Mouse (Mus musculus) limb, embryonic 15.5 days (tissue): ENCODE results near the gene 4933415A04Rik. TPM values are rescaled to one million over a fixed set of nuclear protein-coding genes. Genes with fewer than 3 reads are reported as not detected.

Experiments used
- ATAC-seq: fragments of 200-750 bp; cut with Nextera tagmentation; 2 replicates; pipeline ENCODE4 v1.8.0; 2017; ENCODE audit warnings: low read depth, moderate TSS enrichment; ENCODE audit not compliant: insufficient number of reproducible peaks, low FRiP score, low TSS enrichment
- H3K27ac ChIP-seq: fragments of 300-500 bp; sonication (generic); 2 replicates; pipeline ENCODE4 v1.5.1; 2015; ENCODE audit warnings: moderate library complexity, mild to moderate bottlenecking, inconsistent platforms
- H3K27me3 ChIP-seq: fragments of 300-500 bp; sonication (generic); 2 replicates; pipeline ENCODE4 v1.6.1; 2015; ENCODE audit warnings: inconsistent platforms
- H3K36me3 ChIP-seq: fragments of 300-500 bp; sonication (generic); 2 replicates; pipeline ENCODE4 v1.6.1; 2015; ENCODE audit warnings: inconsistent platforms
- H3K4me1 ChIP-seq: fragments of 300-500 bp; sonication (generic); 2 replicates; pipeline ENCODE4 v1.6.1; 2015; ENCODE audit warnings: inconsistent platforms
- H3K4me2 ChIP-seq: fragments of 300-500 bp; sonication (generic); 2 replicates; pipeline ENCODE4 v1.6.1; 2015; ENCODE audit warnings: mild to moderate bottlenecking, inconsistent platforms
- H3K4me3 ChIP-seq: fragments of 300-500 bp; sonication (generic); 2 replicates; pipeline ENCODE4 v1.5.1; 2015; ENCODE audit warnings: mild to moderate bottlenecking, inconsistent platforms
- H3K9ac ChIP-seq: fragments of 300-500 bp; sonication (generic); 2 replicates; pipeline ENCODE4 v1.6.1; 2015; ENCODE audit warnings: inconsistent platforms
- H3K9me3 ChIP-seq: fragments of 300-500 bp; sonication (generic); 2 replicates; pipeline ENCODE4 v1.6.1; 2016; ENCODE audit warnings: inconsistent platforms
- WGBS: fragments of 180-500 bp; shearing (Covaris S2); methylation state at CpG from one replicate; pipeline ENCODE4 v1.1.7; 2015; 5-methylcytosine and 5-hydroxymethylcytosine counted together
- polyA plus RNA-seq: library from polyadenylated mRNA; unstranded; fragments of >200 nt; fragmentation: Nextera tagmentation; extraction: Ambion mirVana; gene quantifications from 2 replicates; pipeline ENCODE4 v1.2.1, GENCODE M21; 2015

4933415A04Rik gene
- polyA plus RNA-seq, 1 experiment from 2014 or later: 2.2 TPM

- Histone ChIP-seq H3K36me3 (peaks cover 8% of the 10 kb centered on the region; the same call in 1 of the 2 replicates), H3K9me3 (no peaks in the 10 kb centered on the region), H3K4me1 (peaks cover 18% of the 10 kb centered on the region), H3K27ac (no peak overlapping the region), H3K4me3 (no peak overlapping the region), H3K9ac (no peak overlapping the region), H3K27me3 (no peaks in the 10 kb centered on the region), H3K4me2 (no peak overlapping the region)
- 81% methylated on average over 6 of the region's 6 CpGs for WGBS
- ATAC-seq: no peak
Observed at GRCm38 (mm10) chr11:43552675-43553074, 34.2 kb upstream of the 4933415A04Rik start.

GRCm38 (mm10) chr11:43556538-43556937, 30.3 kb upstream of the 4933415A04Rik start:
- Histone ChIP-seq H3K9me3 (no peaks in the 10 kb centered on the region), H3K9ac (no peak overlapping the region), H3K27ac (no peak overlapping the region), H3K4me2 (no peak overlapping the region), H3K4me1 (no peaks in the 10 kb centered on the region), H3K4me3 (no peak overlapping the region), H3K36me3 (peaks cover 22% of the 10 kb centered on the region), H3K27me3 (no peaks in the 10 kb centered on the region)
- 86% methylated on average over 11 of the region's 11 CpGs for WGBS
- ATAC-seq: no peak

- Histone ChIP-seq H3K27ac (no peak overlapping the region), H3K9me3 (no peaks in the 10 kb centered on the region), H3K4me1 (0 out of 2 replicates have a peak, but pooled peaks cover 3% of the 10 kb centered on the region), H3K36me3 (peaks cover 22% of the 10 kb centered on the region), H3K27me3 (no peaks in the 10 kb centered on the region), H3K9ac (no peak overlapping the region), H3K4me3 (no peak overlapping the region), H3K4me2 (no peak overlapping the region)
- ATAC-seq: no peak
- WGBS: 33% methylated on average over 6 of the region's 6 CpGs
Observed at GRCm38 (mm10) chr11:43559515-43560292, 27.1 kb upstream of the 4933415A04Rik start.

- ATAC-seq: no peak
- H3K27me3 ChIP-seq: no peaks in the 10 kb centered on the region
- WGBS: 60% methylated on average over 10 of the region's 10 CpGs
- no peak overlapping the region for H3K4me3 ChIP-seq
- peak overlapping the region; percentile 4; the same call in 1 of the 2 replicates for H3K27ac ChIP-seq
- no peak overlapping the region for H3K9ac ChIP-seq
- H3K9me3 ChIP-seq: no peaks in the 10 kb centered on the region
- H3K36me3 ChIP-seq: peaks cover 3% of the 10 kb centered on the region; the same call in 1 of the 2 replicates
- H3K4me2 ChIP-seq: no peak overlapping the region
- H3K4me1 ChIP-seq: peaks cover 22% of the 10 kb centered on the region
Observed at GRCm38 (mm10) chr11:43563654-43564244, 23.1 kb upstream of the 4933415A04Rik start.

- no peak overlapping the region for H3K4me2 ChIP-seq
- no peak overlapping the region for H3K4me3 ChIP-seq
- no peak overlapping the region for H3K27ac ChIP-seq
- no peaks in the 10 kb centered on the region for H3K36me3 ChIP-seq
- ATAC-seq: no peak
- no peak overlapping the region for H3K9ac ChIP-seq
- H3K9me3 ChIP-seq: no peaks in the 10 kb centered on the region
- 34% methylated on average over 2 of the region's 2 CpGs for WGBS
- peaks cover 31% of the 10 kb centered on the region for H3K4me1 ChIP-seq
- H3K27me3 ChIP-seq: no peaks in the 10 kb centered on the region
Observed at GRCm38 (mm10) chr11:43565414-43565813, 21.4 kb upstream of the 4933415A04Rik start.

GRCm38 (mm10) chr11:43565852-43566251, 21.0 kb upstream of the 4933415A04Rik start:
- Histone ChIP-seq H3K27ac (no peak overlapping the region; the same call in 1 of the 2 replicates), H3K9ac (no peak overlapping the region), H3K4me1 (peaks cover 31% of the 10 kb centered on the region), H3K27me3 (no peaks in the 10 kb centered on the region), H3K9me3 (no peaks in the 10 kb centered on the region), H3K36me3 (no peaks in the 10 kb centered on the region), H3K4me3 (no peak overlapping the region), H3K4me2 (no peak overlapping the region)
- no peak for ATAC-seq
- WGBS: 8% methylated on average over 8 of the region's 8 CpGs

- Histone ChIP-seq H3K36me3 (no peaks in the 10 kb centered on the region), H3K9ac (no peak overlapping the region), H3K4me2 (no peak overlapping the region), H3K27me3 (no peaks in the 10 kb centered on the region), H3K4me1 (peaks cover 31% of the 10 kb centered on the region), H3K4me3 (no peak overlapping the region), H3K27ac (0 out of 2 replicates have a peak overlapping the region, but pooled peaks have one; percentile 22), H3K9me3 (no peaks in the 10 kb centered on the region)
- 63% methylated on average over 5 of the region's 5 CpGs for WGBS
- no peak for ATAC-seq
Observed at GRCm38 (mm10) chr11:43566696-43567095, 20.1 kb upstream of the 4933415A04Rik start.

GRCm38 (mm10) chr11:43568263-43568662, 18.6 kb upstream of the 4933415A04Rik start:
- Histone ChIP-seq H3K4me1 (peaks cover 34% of the 10 kb centered on the region), H3K27me3 (no peaks in the 10 kb centered on the region), H3K9me3 (no peaks in the 10 kb centered on the region), H3K27ac (no peak overlapping the region), H3K9ac (no peak overlapping the region), H3K4me3 (no peak overlapping the region), H3K4me2 (no peak overlapping the region), H3K36me3 (no peaks in the 10 kb centered on the region)
- WGBS: 67% methylated on average over 5 of the region's 5 CpGs
- ATAC-seq: no peak

- Histone ChIP-seq H3K27ac (peak overlapping the region; percentile 22), H3K9ac (no peak overlapping the region), H3K27me3 (no peaks in the 10 kb centered on the region), H3K4me2 (no peak overlapping the region), H3K4me3 (no peak overlapping the region), H3K4me1 (peaks cover 31% of the 10 kb centered on the region), H3K36me3 (no peaks in the 10 kb centered on the region), H3K9me3 (no peaks in the 10 kb centered on the region)
- WGBS: 76% methylated on average over 5 of the region's 5 CpGs
- no peak for ATAC-seq
Observed at GRCm38 (mm10) chr11:43569188-43569587, 17.7 kb upstream of the 4933415A04Rik start.

GRCm38 (mm10) chr11:43569595-43569994, 17.2 kb upstream of the 4933415A04Rik start:
- no peak overlapping the region for H3K9ac ChIP-seq
- no peaks in the 10 kb centered on the region for H3K36me3 ChIP-seq
- WGBS: 67% methylated on average over 11 of the region's 11 CpGs
- H3K27me3 ChIP-seq: no peaks in the 10 kb centered on the region
- peaks cover 31% of the 10 kb centered on the region for H3K4me1 ChIP-seq
- no peak overlapping the region for H3K4me2 ChIP-seq
- H3K4me3 ChIP-seq: no peak overlapping the region
- H3K9me3 ChIP-seq: no peaks in the 10 kb centered on the region
- H3K27ac ChIP-seq: peak overlapping the region; percentile 22
- ATAC-seq: no peak

- Histone ChIP-seq H3K27ac (no peak overlapping the region; the same call in 1 of the 2 replicates), H3K27me3 (no peaks in the 10 kb centered on the region), H3K9ac (no peak overlapping the region), H3K9me3 (no peaks in the 10 kb centered on the region), H3K4me1 (0 out of 2 replicates have a peak, but pooled peaks cover 4% of the 10 kb centered on the region), H3K4me3 (no peak overlapping the region), H3K4me2 (no peak overlapping the region), H3K36me3 (peaks cover 7% of the 10 kb centered on the region)
- WGBS: 25% methylated on average over 3 of the region's 3 CpGs
- ATAC-seq: no peak
Observed at GRCm38 (mm10) chr11:43575061-43575375, 11.8 kb upstream of the 4933415A04Rik start.

- Histone ChIP-seq H3K27ac (no peak overlapping the region; the same call in 1 of the 2 replicates), H3K27me3 (no peaks in the 10 kb centered on the region), H3K4me1 (0 out of 2 replicates have a peak, but pooled peaks cover 4% of the 10 kb centered on the region), H3K36me3 (peaks cover 10% of the 10 kb centered on the region), H3K9ac (no peak overlapping the region), H3K4me3 (no peak overlapping the region), H3K9me3 (no peaks in the 10 kb centered on the region), H3K4me2 (no peak overlapping the region)
- ATAC-seq: no peak
- WGBS: 28% methylated on average over 9 of the region's 9 CpGs
Observed at GRCm38 (mm10) chr11:43575376-43576151, 11.3 kb upstream of the 4933415A04Rik start.
